Mouse (Mus musculus) ZHBTc4 (cell line): ENCODE measurements around the gene Nos3.

Experiments
- DNase-seq: peaks from one replicate; pipeline ENCODE4 v3.0.0-alpha.2; 2011; ENCODE audit warnings: low read depth, low spot score

The Nos3 gene

GRCm38 (mm10) chr5:24399686-24400085 lies 35.1 kb downstream of the Nos3 start:
- DNase-seq: no peak

GRCm38 (mm10) chr5:24400362-24400761 lies 35.8 kb downstream of the Nos3 start:
- no peak for DNase-seq

DNA sequence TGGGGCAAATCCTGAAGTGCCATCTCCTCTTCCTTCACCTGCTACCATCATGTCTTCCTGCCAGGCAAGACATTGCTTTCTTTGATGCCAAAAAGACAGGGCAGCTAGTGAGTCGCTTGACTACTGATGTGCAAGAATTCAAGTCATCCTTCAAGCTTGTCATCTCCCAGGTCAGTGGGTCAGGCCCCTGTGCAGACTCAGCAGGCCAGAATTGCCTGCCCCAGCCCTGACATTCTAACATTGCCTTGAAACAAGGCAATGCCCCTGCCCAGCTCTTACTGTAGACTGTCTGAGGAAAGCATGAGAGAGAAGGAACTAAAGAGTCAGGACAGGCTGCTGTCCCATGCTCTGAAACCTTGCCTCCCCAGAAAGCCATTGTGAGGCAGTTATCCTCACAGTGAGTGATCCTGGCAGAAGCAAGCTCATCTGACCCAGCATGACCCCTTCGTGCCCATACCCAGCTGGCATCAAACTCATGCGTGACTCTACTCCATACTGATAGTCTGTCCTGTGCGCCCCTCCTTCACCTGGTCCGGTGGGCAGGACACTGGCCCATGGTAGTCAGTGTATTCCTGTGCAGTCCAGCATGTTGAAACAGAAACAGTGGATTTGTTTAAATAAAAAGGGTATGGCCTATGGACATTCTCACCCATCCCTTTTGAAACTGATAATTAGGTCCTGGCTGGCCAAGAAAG lies 36.4 kb downstream of the Nos3 start:
- DNase-seq: no peak

DNA sequence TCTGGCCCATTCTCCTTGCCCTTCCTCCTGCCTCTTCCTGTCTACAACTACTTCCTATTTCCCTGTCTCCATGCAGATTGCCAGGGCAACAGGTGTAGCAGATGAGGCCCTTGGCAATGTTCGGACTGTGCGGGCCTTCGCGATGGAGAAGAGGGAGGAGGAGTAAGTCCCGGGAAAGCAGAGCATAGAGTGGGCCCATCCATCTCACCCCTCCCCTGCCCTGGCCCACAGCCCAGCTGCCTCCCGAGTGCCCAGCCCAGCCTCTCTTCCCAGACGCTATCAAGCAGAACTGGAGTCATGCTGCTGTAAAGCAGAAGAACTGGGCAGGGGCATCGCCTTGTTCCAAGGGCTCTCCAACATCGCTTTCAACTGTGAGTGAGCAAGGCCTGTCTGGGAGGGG lies 37.4 kb downstream of the Nos3 start:
- DNase-seq: no peak

GRCm38 (mm10) chr5:24404594-24405360 lies 40.2 kb downstream of the Nos3 start:
- DNase-seq: no peak

DNA sequence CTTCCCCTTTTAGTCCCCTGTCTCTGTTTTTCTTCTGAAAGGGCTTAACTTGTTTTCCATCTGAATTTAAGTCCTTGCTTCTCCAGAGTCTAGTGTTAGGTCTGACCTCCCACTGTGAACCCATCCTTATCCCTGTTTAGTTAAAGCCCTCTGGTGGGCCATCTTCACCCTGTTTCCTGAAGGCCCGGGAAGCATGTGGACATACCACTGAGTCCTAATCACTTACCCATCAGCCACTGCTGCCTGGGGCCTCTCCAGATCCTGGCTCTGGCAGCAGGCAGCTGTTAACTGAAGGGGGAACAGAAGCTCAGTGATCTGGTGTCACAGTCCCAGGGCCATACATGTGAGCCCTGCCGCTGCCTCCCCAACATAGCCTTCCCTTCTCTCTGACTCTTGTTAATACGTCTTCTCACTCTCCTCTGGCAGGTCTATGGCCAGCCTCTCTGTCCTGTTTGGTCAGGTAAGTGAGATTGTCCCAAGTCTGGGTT lies 40.8 kb downstream of the Nos3 start:
- DNase-seq: no peak

DNA sequence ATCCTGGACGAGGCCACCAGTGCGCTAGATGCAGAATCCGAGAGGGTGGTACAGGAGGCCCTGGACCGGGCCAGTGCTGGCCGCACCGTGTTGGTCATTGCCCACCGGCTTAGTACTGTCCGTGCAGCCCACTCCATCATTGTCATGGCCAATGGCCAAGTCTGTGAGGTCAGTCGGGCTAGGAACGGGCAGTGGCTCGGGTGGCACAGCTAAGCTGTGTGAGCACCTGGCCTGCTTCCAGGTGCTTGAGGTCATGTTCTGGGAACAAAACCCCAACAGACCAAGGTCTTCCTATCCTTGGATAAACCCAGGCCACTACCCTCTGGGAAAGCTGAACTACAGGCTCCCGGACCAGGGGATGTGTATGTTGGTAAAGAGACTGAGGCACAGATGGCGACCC lies 44.0 kb downstream of the Nos3 start:
- DNase-seq: no peak

- DNase-seq: no peak
Observed at GRCm38 (mm10) chr5:24409466-24409865, 44.9 kb downstream of the Nos3 start.

DNA sequence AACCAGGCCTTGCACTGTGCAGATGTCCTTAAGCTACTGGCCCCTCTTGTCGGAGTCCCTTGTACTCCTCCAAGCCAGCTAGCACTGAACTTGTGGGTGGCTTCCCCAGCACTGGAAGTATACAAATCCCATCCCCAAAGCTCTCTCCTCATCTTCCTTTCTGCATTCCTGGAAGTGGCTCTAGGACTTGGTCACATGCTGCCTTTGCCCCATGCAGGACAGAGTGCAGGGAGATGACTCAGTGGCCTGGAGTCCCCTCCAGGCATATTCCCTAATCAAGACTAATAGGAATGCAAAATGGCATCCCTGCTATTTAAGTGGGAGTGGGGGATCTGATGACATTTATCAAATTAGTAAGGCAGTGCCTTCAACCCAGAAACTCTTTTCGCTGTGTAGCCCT lies 47.5 kb downstream of the Nos3 start:
- no peak for DNase-seq

DNA sequence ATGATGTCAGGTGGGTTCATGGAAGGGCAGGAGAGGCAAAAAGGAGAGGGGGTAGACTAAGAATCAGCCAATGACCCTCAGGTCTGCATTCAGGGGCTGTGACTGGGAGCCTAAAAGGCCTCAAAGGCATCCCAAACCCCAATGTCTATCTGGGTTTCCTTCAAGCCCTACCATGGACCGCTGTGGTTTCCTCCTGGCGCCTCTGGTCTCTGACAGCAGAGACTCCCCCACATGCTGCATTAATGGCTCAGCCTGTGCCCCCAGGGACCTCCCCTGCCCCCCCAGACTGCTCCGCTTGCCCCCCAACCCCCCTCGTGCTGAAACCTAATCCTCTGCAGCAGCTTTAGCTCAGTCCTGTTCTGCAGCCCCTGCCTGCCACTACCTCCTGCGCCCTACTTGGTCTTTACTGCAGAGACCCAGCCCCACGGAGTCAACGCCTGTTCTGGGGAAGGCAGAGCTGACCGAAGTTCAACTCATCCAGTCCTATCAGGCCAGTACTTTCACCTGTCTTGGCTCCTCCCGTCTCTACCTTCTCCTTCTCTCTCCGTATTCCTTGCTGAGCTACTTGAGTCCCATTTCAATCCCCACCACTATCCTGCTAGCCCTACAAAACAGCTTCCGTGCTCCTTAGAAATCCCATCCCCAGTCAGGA lies 48.6 kb downstream of the Nos3 start, which contains the start of gene Asic3:
Gene Asic3 (plus strand): TSS at position 351 of the 652 bp plus-strand sequence.
- DNase-seq: no peak

- peak; percentile 39 for DNase-seq
Observed at GRCm38 (mm10) chr5:24413938-24414337, 49.3 kb downstream of the Nos3 start.

DNA sequence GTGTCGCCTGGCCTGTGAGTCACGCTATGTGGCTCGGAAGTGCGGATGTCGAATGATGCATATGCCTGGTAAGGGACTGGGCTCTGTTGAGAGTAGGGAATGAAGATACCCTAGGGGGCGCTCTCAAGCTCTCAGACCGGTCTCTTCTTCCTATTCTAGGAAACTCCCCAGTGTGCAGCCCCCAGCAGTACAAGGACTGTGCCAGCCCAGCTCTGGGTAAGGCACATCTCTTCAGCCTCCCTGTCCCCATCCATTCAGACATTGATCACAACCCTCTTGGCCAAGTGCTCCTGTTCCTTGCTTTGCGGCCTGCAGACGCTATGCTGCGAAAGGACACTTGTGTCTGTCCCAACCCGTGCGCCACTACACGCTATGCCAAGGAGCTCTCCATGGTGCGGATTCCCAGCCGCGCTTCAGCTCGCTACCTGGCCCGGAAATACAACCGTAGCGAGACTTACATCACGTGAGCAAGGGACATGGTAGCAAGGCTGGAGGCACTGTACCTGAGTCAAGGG lies 51.7 kb downstream of the Nos3 start:
- DNase-seq: peak; percentile 90

GRCm38 (mm10) chr5:24417587-24417986 lies 53.0 kb downstream of the Nos3 start:
- no peak for DNase-seq

GRCm38 (mm10) chr5:24420381-24420780 lies 55.8 kb downstream of the Nos3 start:
- DNase-seq: no peak

GRCm38 (mm10) chr5:24423129-24424003 lies 58.8 kb downstream of the Nos3 start, which contains the start of the genes Cdk5 and Slc4a2:
Gene Cdk5 (minus strand): TSS chr5:24423530.
Gene Slc4a2 (plus strand): TSS chr5:24423837.
- DNase-seq: peak; percentile 100

- no peak for DNase-seq
Observed at GRCm38 (mm10) chr5:24424004-24424781, 59.6 kb downstream of the Nos3 start.

GRCm38 (mm10) chr5:24424861-24425411 lies 60.3 kb downstream of the Nos3 start:
- DNase-seq: peak; percentile 91

DNA sequence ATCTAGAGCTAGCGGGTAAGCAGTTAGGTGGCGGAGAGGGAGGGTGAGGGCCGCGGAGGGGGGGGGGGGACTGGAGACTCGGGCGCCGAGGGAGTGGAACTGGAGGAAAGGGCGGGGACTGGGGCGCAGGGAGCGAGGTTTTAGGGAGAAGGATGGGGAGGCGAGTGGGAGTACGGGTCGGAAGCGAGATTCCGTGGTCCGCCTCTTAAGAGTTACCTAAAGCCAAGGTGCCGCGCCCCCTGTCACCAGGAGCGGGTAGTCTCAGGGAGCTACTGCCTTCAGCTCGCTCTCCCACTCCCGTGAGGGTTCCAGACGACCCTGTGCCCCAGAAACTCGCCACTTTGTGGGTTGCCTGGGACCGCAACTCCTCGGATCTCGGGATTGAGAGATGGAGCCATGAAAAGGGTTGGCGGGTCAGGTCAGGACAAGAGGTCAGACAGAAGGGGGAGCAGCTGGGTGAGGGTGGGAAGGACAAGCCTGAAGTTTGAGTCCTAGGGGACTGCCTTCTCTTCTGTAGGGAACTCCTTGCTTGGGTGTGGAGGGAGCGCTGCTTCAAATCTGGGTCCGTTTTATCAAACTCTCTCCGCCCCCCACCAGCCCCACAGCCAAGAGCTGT lies 60.9 kb downstream of the Nos3 start:
- peak; percentile 74 for DNase-seq

DNA sequence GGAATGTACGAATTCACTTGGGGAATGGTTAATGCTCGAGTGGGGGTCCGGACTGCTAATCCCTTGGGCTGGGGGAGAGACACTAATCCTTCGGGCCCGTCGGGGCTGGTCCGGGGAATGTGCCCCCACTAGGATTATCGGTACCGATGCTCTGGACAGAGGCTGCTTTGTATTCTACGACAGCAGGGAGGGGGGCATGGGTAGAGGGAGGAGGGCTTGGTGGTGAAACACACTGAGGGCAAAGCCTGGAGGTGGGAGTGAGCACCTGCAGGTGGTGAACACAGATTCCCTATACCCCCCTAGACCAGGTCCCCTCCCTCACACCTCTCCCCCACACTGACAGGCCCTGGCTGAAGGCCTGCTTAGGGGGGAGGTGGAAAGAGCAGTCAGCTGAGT lies 61.4 kb downstream of the Nos3 start:
- no peak for DNase-seq
